Mouse (Mus musculus) embryonic facial prominence, embryonic 10.5 days (tissue): ENCODE results near the gene Tmem135. TPM values are rescaled to one million over a fixed set of nuclear protein-coding genes. Genes with fewer than 3 reads are reported as not detected.

ENCODE experiments used
- DNase-seq: peaks from one replicate; pipeline ENCODE4 v3.0.0-alpha.2; 2017; ENCODE audit warnings: low spot score
- H3K27ac ChIP-seq: fragments of 300-500 bp; sonication (generic); replicated peaks from 2 replicates; pipeline ENCODE4 v1.5.1; 2016; ENCODE audit warnings: mild to moderate bottlenecking
- H3K27me3 ChIP-seq: fragments of 300-500 bp; sonication (generic); replicated peaks from 2 replicates; pipeline ENCODE4 v1.6.1; 2016; ENCODE audit warnings: low read depth, mild to moderate bottlenecking; ENCODE audit not compliant: poor library complexity, severe bottlenecking
- H3K36me3 ChIP-seq: fragments of 300-500 bp; sonication (generic); replicated peaks from 2 replicates; pipeline ENCODE4 v1.6.1; 2016; ENCODE audit warnings: mild to moderate bottlenecking, moderate library complexity
- H3K4me1 ChIP-seq: fragments of 300-500 bp; sonication (generic); 2 replicates; pipeline ENCODE4 v1.6.1; 2016
- H3K4me3 ChIP-seq: fragments of 300-500 bp; sonication (generic); 2 replicates; pipeline ENCODE4 v1.5.1; 2016; ENCODE audit warnings: mild to moderate bottlenecking, moderate library complexity
- H3K9me3 ChIP-seq: fragments of 300-500 bp; sonication (generic); 2 replicates; pipeline ENCODE4 v1.6.1; 2016; ENCODE audit warnings: mild to moderate bottlenecking
- WGBS: fragments of 180-500 bp; shearing (Covaris S2); methylation state at CpG from one replicate; pipeline ENCODE4 v1.1.7; 2016; 5-methylcytosine and 5-hydroxymethylcytosine counted together
- polyA plus RNA-seq: library from polyadenylated mRNA; unstranded; fragments of >200 nt; fragmentation: Nextera tagmentation; extraction: Ambion mirVana; gene quantifications from 2 replicates; pipeline ENCODE4 v1.2.1, GENCODE M21; 2016

The Tmem135 gene
- polyA plus RNA-seq, 1 experiment from 2014 or later, result 18.0 TPM

GRCm38 (mm10) chr7:89174430-89174829, 229.6 kb downstream of the Tmem135 start:
- H3K4me3 ChIP-seq, result no peak overlapping the region
- no peaks in the 10 kb centered on the region for H3K27me3 ChIP-seq
- no peak overlapping the region for H3K27ac ChIP-seq
- DNase-seq, result no peak
- 88% methylated on average over 4 of the region's 4 CpGs for WGBS
- H3K9me3 ChIP-seq, result no peaks in the 10 kb centered on the region
- H3K36me3 ChIP-seq, result peaks cover 2% of the 10 kb centered on the region; the same call in 1 of the 2 replicates
- peaks cover 9% of the 10 kb centered on the region; the same call in 1 of the 2 replicates for H3K4me1 ChIP-seq

- H3K36me3 ChIP-seq, result no peaks in the 10 kb centered on the region
- 71% methylated on average over 1 of the region's 1 CpGs for WGBS
These were observed 231.0 kb downstream of the Tmem135 start for GRCm38 (mm10) chr7:89173018-89173417.

GRCm38 (mm10) chr7:89171790-89172467, 232.1 kb downstream of the Tmem135 start:
- H3K36me3 ChIP-seq, result no peaks in the 10 kb centered on the region
- no peak for DNase-seq
- no peak overlapping the region for H3K27ac ChIP-seq
- no peaks in the 10 kb centered on the region for H3K9me3 ChIP-seq
- peaks cover 9% of the 10 kb centered on the region; the same call in 1 of the 2 replicates for H3K4me1 ChIP-seq
- H3K27me3 ChIP-seq, result no peaks in the 10 kb centered on the region
- 81% methylated on average over 4 of the region's 4 CpGs for WGBS
- H3K4me3 ChIP-seq, result no peak overlapping the region

More at GRCm38 (mm10) chr7:89173018-89173417, 231.0 kb downstream of the Tmem135 start:
- no peaks in the 10 kb centered on the region for H3K27me3 ChIP-seq
- H3K27ac ChIP-seq, result no peak overlapping the region
- no peaks in the 10 kb centered on the region for H3K9me3 ChIP-seq
- H3K4me3 ChIP-seq, result no peak overlapping the region
- no peak for DNase-seq
- peaks cover 9% of the 10 kb centered on the region; the same call in 1 of the 2 replicates for H3K4me1 ChIP-seq

GRCm38 (mm10) chr7:89168606-89169005, 235.4 kb downstream of the Tmem135 start:
- 35% methylated on average over 2 of the region's 2 CpGs for WGBS
- Histone ChIP-seq H3K36me3 (no peaks in the 10 kb centered on the region), H3K27me3 (no peaks in the 10 kb centered on the region), H3K4me1 (peaks cover 12% of the 10 kb centered on the region; the same call in 1 of the 2 replicates), H3K4me3 (no peak overlapping the region), H3K27ac (no peak overlapping the region), H3K9me3 (no peaks in the 10 kb centered on the region)
- DNase-seq, result peak; percentile 82

- WGBS, result 81% methylated on average over 4 of the region's 4 CpGs
- Histone ChIP-seq H3K36me3 (no peaks in the 10 kb centered on the region), H3K4me3 (no peak overlapping the region), H3K27me3 (no peaks in the 10 kb centered on the region), H3K27ac (no peak overlapping the region), H3K9me3 (no peaks in the 10 kb centered on the region), H3K4me1 (0 out of 2 replicates have a peak, but pooled peaks cover 3% of the 10 kb centered on the region)
- DNase-seq, result no peak
These were observed 238.5 kb downstream of the Tmem135 start for GRCm38 (mm10) chr7:89165528-89165927.

GRCm38 (mm10) chr7:89161610-89162378, 242.2 kb downstream of the Tmem135 start:
- H3K27me3 ChIP-seq, result no peaks in the 10 kb centered on the region
- peaks cover 8% of the 10 kb centered on the region for H3K36me3 ChIP-seq
- no peaks in the 10 kb centered on the region for H3K9me3 ChIP-seq
- no peak overlapping the region for H3K4me3 ChIP-seq
- H3K27ac ChIP-seq, result no peak overlapping the region
- peaks cover 3% of the 10 kb centered on the region; the same call in 1 of the 2 replicates for H3K4me1 ChIP-seq
- WGBS, result 73% methylated on average over 6 of the region's 6 CpGs
- DNase-seq, result no peak

- Histone ChIP-seq H3K36me3 (peaks cover 18% of the 10 kb centered on the region), H3K9me3 (no peaks in the 10 kb centered on the region), H3K27ac (no peak overlapping the region), H3K4me3 (no peak overlapping the region), H3K4me1 (no peaks in the 10 kb centered on the region; the same call in 1 of the 2 replicates), H3K27me3 (no peaks in the 10 kb centered on the region)
- DNase-seq, result no peak
- WGBS, result 84% methylated on average over 8 of the region's 8 CpGs
These were observed 246.7 kb downstream of the Tmem135 start for GRCm38 (mm10) chr7:89157356-89157755.

GRCm38 (mm10) chr7:89156629-89157028, 247.4 kb downstream of the Tmem135 start:
- DNase-seq, result no peak
- no peak overlapping the region for H3K4me3 ChIP-seq
- H3K27ac ChIP-seq, result no peak overlapping the region
- 84% methylated on average over 4 of the region's 4 CpGs for WGBS
- H3K4me1 ChIP-seq, result no peaks in the 10 kb centered on the region; the same call in 1 of the 2 replicates
- H3K36me3 ChIP-seq, result peaks cover 21% of the 10 kb centered on the region
- no peaks in the 10 kb centered on the region for H3K9me3 ChIP-seq
- no peaks in the 10 kb centered on the region for H3K27me3 ChIP-seq

- H3K36me3 ChIP-seq, result peaks cover 22% of the 10 kb centered on the region
- H3K27me3 ChIP-seq, result no peaks in the 10 kb centered on the region
- H3K27ac ChIP-seq, result no peak overlapping the region
- no peak overlapping the region for H3K4me3 ChIP-seq
- DNase-seq, result no peak
- WGBS, result 83% methylated on average over 7 of the region's 7 CpGs
- no peaks in the 10 kb centered on the region for H3K9me3 ChIP-seq
- H3K4me1 ChIP-seq, result no peaks in the 10 kb centered on the region; the same call in 1 of the 2 replicates
These were observed 248.3 kb downstream of the Tmem135 start for GRCm38 (mm10) chr7:89155741-89156140.

GRCm38 (mm10) chr7:89155223-89155622, 248.8 kb downstream of the Tmem135 start:
- Histone ChIP-seq H3K9me3 (no peaks in the 10 kb centered on the region), H3K27ac (no peak overlapping the region), H3K27me3 (no peaks in the 10 kb centered on the region), H3K36me3 (peaks cover 22% of the 10 kb centered on the region), H3K4me3 (no peak overlapping the region), H3K4me1 (no peaks in the 10 kb centered on the region; the same call in 1 of the 2 replicates)
- 83% methylated on average over 6 of the region's 6 CpGs for whole genome bisulfite sequencing
- DNase-seq, result no peak

- H3K36me3 ChIP-seq, result peaks cover 21% of the 10 kb centered on the region
- no peak for DNase-seq
- no peaks in the 10 kb centered on the region for H3K9me3 ChIP-seq
- no peak overlapping the region for H3K27ac ChIP-seq
- WGBS, result 76% methylated on average over 6 of the region's 6 CpGs
- H3K4me3 ChIP-seq, result no peak overlapping the region
- H3K27me3 ChIP-seq, result no peaks in the 10 kb centered on the region
- H3K4me1 ChIP-seq, result no peaks in the 10 kb centered on the region
These were observed 252.7 kb downstream of the Tmem135 start for GRCm38 (mm10) chr7:89151345-89151744.

GRCm38 (mm10) chr7:89140640-89141300, 263.3 kb downstream of the Tmem135 start:
- H3K36me3 ChIP-seq, result peaks cover 24% of the 10 kb centered on the region
- no peaks in the 10 kb centered on the region for H3K27me3 ChIP-seq
- H3K4me3 ChIP-seq, result no peak overlapping the region
- H3K9me3 ChIP-seq, result no peaks in the 10 kb centered on the region
- WGBS, result 73% methylated on average over 5 of the region's 5 CpGs
- H3K4me1 ChIP-seq, result no peaks in the 10 kb centered on the region
- H3K27ac ChIP-seq, result no peak overlapping the region
- DNase-seq, result no peak
